Mouse (Mus musculus): ENCODE measurements around the gene Chia1.
"Not testable (repeated sequence)": the region's sequence is repeated elsewhere in the genome, so short reads cannot be mapped to it uniquely, and the experiment has no call there.

Gene Chia1

GRCm38 (mm10) chr3:106112929-106113328 is at the start of gene Chia1:
TSS of gene Chia1 (plus strand) at chr3:106113229.
- no peak for DNase-seq (ENCODE audit: low read depth)

GRCm38 (mm10) chr3:106067707-106068106 is 45.3 kb upstream of the Chia1 start:
- DNase-seq (ENCODE audit: low read depth), result peak; percentile 57

GRCm38 (mm10) chr3:106070994-106071393 is 42.0 kb upstream of the Chia1 start:
- DNase-seq (ENCODE audit: low read depth), result no peak

GRCm38 (mm10) chr3:106074824-106075223 is 38.2 kb upstream of the Chia1 start:
- no peak for DNase-seq (ENCODE audit: low read depth)

- no peak for DNase-seq (ENCODE audit: low read depth)
Observed at GRCm38 (mm10) chr3:106126999-106127398, 14.0 kb downstream of the Chia1 start.

GRCm38 (mm10) chr3:106128807-106129493 is 15.9 kb downstream of the Chia1 start:
- DNase-seq (ENCODE audit: low read depth), result no peak

GRCm38 (mm10) chr3:106131690-106132089 is 18.7 kb downstream of the Chia1 start:
- no peak for DNase-seq (ENCODE audit: low read depth)

- DNase-seq (ENCODE audit: low read depth), result no peak
Observed at GRCm38 (mm10) chr3:106144081-106144480, 31.1 kb downstream of the Chia1 start.

GRCm38 (mm10) chr3:106154413-106154812 is 41.4 kb downstream of the Chia1 start:
- DNase-seq (ENCODE audit: low read depth), result no peak

- DNase-seq (ENCODE audit: low read depth), result no peak
Observed at GRCm38 (mm10) chr3:106167464-106167863, 54.4 kb downstream of the Chia1 start, which contains the start of gene Chil3. TSS of gene Chil3 (minus strand) at chr3:106167564.

GRCm38 (mm10) chr3:106170522-106171053 is 57.6 kb downstream of the Chia1 start:
- peak; percentile 45 for DNase-seq (ENCODE audit: low read depth)

GRCm38 (mm10) chr3:106171135-106171731 is 58.2 kb downstream of the Chia1 start:
- no peak for DNase-seq (ENCODE audit: low read depth)

- DNase-seq (ENCODE audit: low read depth), result peak; percentile 61
Observed at GRCm38 (mm10) chr3:106172506-106172905, 59.5 kb downstream of the Chia1 start.

- not testable (repeated sequence) for DNase-seq (ENCODE audit: low read depth)
Observed at GRCm38 (mm10) chr3:106174971-106175370, 61.9 kb downstream of the Chia1 start.

- no peak for DNase-seq (ENCODE audit: low read depth)
Observed at GRCm38 (mm10) chr3:106177509-106178189, 64.6 kb downstream of the Chia1 start.
